Mouse (Mus musculus): ENCODE data around the gene Tfb2m. TPM values are rescaled to one million over a fixed set of nuclear protein-coding genes. Genes with fewer than 3 reads are reported as not detected.
A peak's percentile ranks its signal among the peaks of the same experiment; 100 is the strongest.

Gene Tfb2m
- total RNA-seq, 2 experiments from 2014 or later: 21.0 to 24.8 TPM

GRCm38 (mm10) chr1:179551921-179552320 is 5.9 kb upstream of the Tfb2m start:
- Histone ChIP-seq H3K4me3 (no peak overlapping the region), H3K27ac (no peak overlapping the region)
- no peak for TF ChIP-seq CTCF (conservative IDR thresholded peaks at IDR 0.05)
- no peak for DNase-seq (ENCODE audit: low spot score in 2 of 2)

- TF ChIP-seq CTCF (conservative IDR thresholded peaks at IDR 0.05): no peak
Observed at GRCm38 (mm10) chr1:179551336-179551735, 5.3 kb upstream of the Tfb2m start.

GRCm38 (mm10) chr1:179548996-179549752 is 3.1 kb upstream of the Tfb2m start:
- H3K4me3 ChIP-seq: no peak overlapping the region
- H3K27ac ChIP-seq: no peak overlapping the region
- no peak for DNase-seq (ENCODE audit: low spot score in 2 of 2)
- no peak for TF ChIP-seq CTCF (conservative IDR thresholded peaks at IDR 0.05)

More at GRCm38 (mm10) chr1:179551336-179551735, 5.3 kb upstream of the Tfb2m start:
- no peak for DNase-seq (ENCODE audit: low spot score in 2 of 2)
- H3K4me3 ChIP-seq: no peak overlapping the region
- no peak overlapping the region for H3K27ac ChIP-seq

GRCm38 (mm10) chr1:179548220-179548619 is 2.2 kb upstream of the Tfb2m start:
- DNase-seq (ENCODE audit: low spot score in 2 of 2): no peak
- no peak overlapping the region for H3K4me3 ChIP-seq
- no peak overlapping the region for H3K27ac ChIP-seq
- TF ChIP-seq CTCF (conservative IDR thresholded peaks at IDR 0.05): no peak

GRCm38 (mm10) chr1:179547176-179547575 is 1.1 kb upstream of the Tfb2m start:
- H3K4me3 ChIP-seq: peak overlapping the region; percentile 89
- DNase-seq (ENCODE audit: low spot score in 2 of 2): no peak
- peak overlapping the region; percentile 98 for H3K27ac ChIP-seq
- TF ChIP-seq CTCF (conservative IDR thresholded peaks at IDR 0.05): no peak

GRCm38 (mm10) chr1:179546551-179546917 is 467 bp upstream of the Tfb2m start:
- peak; percentile 63 to 67 for DNase-seq (ENCODE audit: low spot score in 2 of 2)
- peak overlapping the region; percentile 89 for H3K4me3 ChIP-seq
- peak overlapping the region; percentile 98 for H3K27ac ChIP-seq
- peak; percentile 39 for TF ChIP-seq CTCF (conservative IDR thresholded peaks at IDR 0.05)

- no peak for DNase-seq (ENCODE audit: low spot score in 2 of 2)
- Histone ChIP-seq H3K27ac (no peak overlapping the region), H3K4me3 (no peak overlapping the region)
- TF ChIP-seq CTCF (conservative IDR thresholded peaks at IDR 0.05): peak; percentile 61
Observed at GRCm38 (mm10) chr1:179541502-179541901, 4.6 kb downstream of the Tfb2m start.

- Histone ChIP-seq H3K4me3 (no peak overlapping the region), H3K27ac (no peak overlapping the region)
- DNase-seq (ENCODE audit: low spot score in 2 of 2): no peak
- TF ChIP-seq CTCF (conservative IDR thresholded peaks at IDR 0.05): no peak
Observed at GRCm38 (mm10) chr1:179539887-179540286, 6.2 kb downstream of the Tfb2m start.

GRCm38 (mm10) chr1:179539054-179539453 is 7.0 kb downstream of the Tfb2m start:
- no peak for DNase-seq (ENCODE audit: low spot score in 2 of 2)
- Histone ChIP-seq H3K4me3 (no peak overlapping the region), H3K27ac (no peak overlapping the region)
- TF ChIP-seq CTCF (conservative IDR thresholded peaks at IDR 0.05): no peak

GRCm38 (mm10) chr1:179519901-179520300 is 26.2 kb downstream of the Tfb2m start:
- no peak overlapping the region for H3K27ac ChIP-seq
- TF ChIP-seq CTCF (conservative IDR thresholded peaks at IDR 0.05): no peak
- no peak overlapping the region for H3K4me3 ChIP-seq
- no peak for DNase-seq (ENCODE audit: low spot score in 2 of 2)

GRCm38 (mm10) chr1:179517713-179518465 is 28.2 kb downstream of the Tfb2m start, which contains the start of gene Smyd3:
Gene Smyd3, minus strand, starts transcription at chr1:179518041.
- peak; percentile 85 for TF ChIP-seq CTCF (conservative IDR thresholded peaks at IDR 0.05)
- Histone ChIP-seq H3K4me3 (peak within 1 kb of the TSS; percentile 92), H3K27ac (peak within 1 kb of the TSS; percentile 84)
- peak; percentile 82 to 88 for DNase-seq (ENCODE audit: low spot score in 2 of 2)

GRCm38 (mm10) chr1:179516941-179517712 is 28.9 kb downstream of the Tfb2m start:
- peak overlapping the region; percentile 92 for H3K4me3 ChIP-seq
- TF ChIP-seq CTCF (conservative IDR thresholded peaks at IDR 0.05): no peak
- peak in 1 of 2 experiments; percentile 10 for DNase-seq (ENCODE audit: low spot score in 2 of 2)
- peak overlapping the region; percentile 84 for H3K27ac ChIP-seq

GRCm38 (mm10) chr1:179511895-179512294 is 34.2 kb downstream of the Tfb2m start:
- no peak overlapping the region for H3K4me3 ChIP-seq
- DNase-seq (ENCODE audit: low spot score in 2 of 2): no peak
- no peak for TF ChIP-seq CTCF (conservative IDR thresholded peaks at IDR 0.05)
- H3K27ac ChIP-seq: no peak overlapping the region

Data from layer of hippocampus, adult 2 months (tissue).